Mouse (Mus musculus) limb, embryonic 15.5 days (tissue): ENCODE measurements around the gene Nfkbia. TPM values are rescaled to one million over a fixed set of nuclear protein-coding genes. Genes with fewer than 3 reads are reported as not detected.
A peak's percentile ranks its signal among the peaks of the same experiment; 100 is the strongest.

ENCODE experiments used
- ATAC-seq: fragments of 200-750 bp; cut with Nextera tagmentation; 2 replicates; pipeline ENCODE4 v1.8.0; 2017; ENCODE audit warnings: low read depth, moderate TSS enrichment; ENCODE audit not compliant: insufficient number of reproducible peaks, low FRiP score, low TSS enrichment
- H3K27ac ChIP-seq: fragments of 300-500 bp; sonication (generic); 2 replicates; pipeline ENCODE4 v1.5.1; 2015; ENCODE audit warnings: moderate library complexity, mild to moderate bottlenecking, inconsistent platforms
- H3K27me3 ChIP-seq: fragments of 300-500 bp; sonication (generic); 2 replicates; pipeline ENCODE4 v1.6.1; 2015; ENCODE audit warnings: inconsistent platforms
- H3K36me3 ChIP-seq: fragments of 300-500 bp; sonication (generic); 2 replicates; pipeline ENCODE4 v1.6.1; 2015; ENCODE audit warnings: inconsistent platforms
- H3K4me1 ChIP-seq: fragments of 300-500 bp; sonication (generic); 2 replicates; pipeline ENCODE4 v1.6.1; 2015; ENCODE audit warnings: inconsistent platforms
- H3K4me2 ChIP-seq: fragments of 300-500 bp; sonication (generic); 2 replicates; pipeline ENCODE4 v1.6.1; 2015; ENCODE audit warnings: mild to moderate bottlenecking, inconsistent platforms
- H3K4me3 ChIP-seq: fragments of 300-500 bp; sonication (generic); 2 replicates; pipeline ENCODE4 v1.5.1; 2015; ENCODE audit warnings: mild to moderate bottlenecking, inconsistent platforms
- H3K9ac ChIP-seq: fragments of 300-500 bp; sonication (generic); 2 replicates; pipeline ENCODE4 v1.6.1; 2015; ENCODE audit warnings: inconsistent platforms
- H3K9me3 ChIP-seq: fragments of 300-500 bp; sonication (generic); 2 replicates; pipeline ENCODE4 v1.6.1; 2016; ENCODE audit warnings: inconsistent platforms
- WGBS: fragments of 180-500 bp; shearing (Covaris S2); methylation state at CpG from one replicate; pipeline ENCODE4 v1.1.7; 2015; 5-methylcytosine and 5-hydroxymethylcytosine counted together
- polyA plus RNA-seq: library from polyadenylated mRNA; unstranded; fragments of >200 nt; fragmentation: Nextera tagmentation; extraction: Ambion mirVana; gene quantifications from 2 replicates; pipeline ENCODE4 v1.2.1, GENCODE M21; 2015

Nfkbia gene
- 139 and 155 TPM in 2 replicates for polyA plus RNA-seq

- whole genome bisulfite sequencing: under 1% methylated on average over 53 of the region's 58 CpGs
- no peaks in the 10 kb centered on the region for H3K9me3 ChIP-seq
- peak within 1 kb of the TSS; percentile 100 for H3K27ac ChIP-seq
- peak within 1 kb of the TSS; percentile 93 for H3K4me3 ChIP-seq
- peak within 1 kb of the TSS; percentile 75 for H3K4me2 ChIP-seq
- H3K36me3 ChIP-seq: peaks cover 40% of the 10 kb centered on the region
- no peaks in the 10 kb centered on the region for H3K27me3 ChIP-seq
- peak within 1 kb of the TSS; percentile 98 for H3K9ac ChIP-seq
- peaks cover 41% of the 10 kb centered on the region for H3K4me1 ChIP-seq
- peak; percentile 86 for ATAC-seq
Observed at GRCm38 (mm10) chr12:55492184-55492898, at the start of gene Nfkbia. Gene Nfkbia (minus strand): TSS chr12:55492647.

DNA sequence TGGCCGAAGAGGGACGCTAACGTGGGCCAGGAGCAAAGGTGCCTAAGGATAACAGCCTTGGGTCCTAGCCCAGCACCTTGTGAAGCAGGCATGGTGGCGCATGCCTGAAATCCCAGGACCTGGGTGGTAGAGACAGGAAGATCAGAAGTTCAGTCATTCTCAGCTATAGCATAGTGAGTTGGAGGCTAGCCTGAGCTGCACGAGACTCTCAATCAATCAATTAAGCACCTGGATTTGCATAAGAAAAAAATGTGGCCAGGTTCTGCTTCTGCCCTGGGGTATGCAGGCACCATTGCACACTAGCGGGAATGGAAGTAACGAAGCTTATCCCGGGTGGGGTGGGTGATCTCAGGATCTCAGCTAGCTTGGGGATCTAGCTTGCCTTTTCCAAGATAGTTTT is 46.7 kb upstream of the Nfkbia start:
- Histone ChIP-seq H3K4me2 (no peak overlapping the region), H3K9ac (no peak overlapping the region), H3K36me3 (no peaks in the 10 kb centered on the region), H3K4me3 (no peak overlapping the region), H3K4me1 (no peaks in the 10 kb centered on the region), H3K9me3 (no peaks in the 10 kb centered on the region), H3K27me3 (peaks cover 13% of the 10 kb centered on the region), H3K27ac (no peak overlapping the region)
- 44% methylated on average over 8 of the region's 8 CpGs for WGBS
- ATAC-seq: no peak

DNA sequence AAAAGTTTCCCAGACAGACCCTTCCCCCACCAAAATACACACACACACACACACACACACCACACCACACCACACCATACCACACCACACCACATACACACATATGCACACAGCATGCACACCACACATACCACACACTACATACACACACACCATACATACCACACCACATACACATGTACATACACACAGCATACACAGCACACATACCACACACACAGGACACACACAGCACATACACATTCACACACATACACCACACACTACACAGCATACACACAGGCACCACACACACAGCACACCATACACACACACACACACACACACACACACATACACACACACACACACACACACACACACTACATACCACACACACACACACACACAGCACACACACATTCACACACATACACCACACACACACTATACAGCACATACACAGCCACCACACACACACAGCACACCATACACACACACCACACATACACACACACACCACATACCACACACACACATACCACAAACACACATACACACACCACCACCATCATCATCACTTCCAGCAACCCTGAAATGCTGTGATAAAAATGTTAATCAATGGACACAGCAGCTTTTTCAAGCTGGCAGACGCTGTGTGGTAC is 46.0 kb upstream of the Nfkbia start:
- H3K4me1 ChIP-seq: no peaks in the 10 kb centered on the region
- H3K9me3 ChIP-seq: no peaks in the 10 kb centered on the region
- H3K4me2 ChIP-seq: no peak overlapping the region
- ATAC-seq: peak; percentile 80
- WGBS: 80% methylated on average over 1 of the region's 1 CpGs
- no peak overlapping the region for H3K27ac ChIP-seq
- no peak overlapping the region for H3K4me3 ChIP-seq
- no peak overlapping the region for H3K9ac ChIP-seq
- peaks cover 13% of the 10 kb centered on the region for H3K27me3 ChIP-seq
- no peaks in the 10 kb centered on the region for H3K36me3 ChIP-seq

DNA sequence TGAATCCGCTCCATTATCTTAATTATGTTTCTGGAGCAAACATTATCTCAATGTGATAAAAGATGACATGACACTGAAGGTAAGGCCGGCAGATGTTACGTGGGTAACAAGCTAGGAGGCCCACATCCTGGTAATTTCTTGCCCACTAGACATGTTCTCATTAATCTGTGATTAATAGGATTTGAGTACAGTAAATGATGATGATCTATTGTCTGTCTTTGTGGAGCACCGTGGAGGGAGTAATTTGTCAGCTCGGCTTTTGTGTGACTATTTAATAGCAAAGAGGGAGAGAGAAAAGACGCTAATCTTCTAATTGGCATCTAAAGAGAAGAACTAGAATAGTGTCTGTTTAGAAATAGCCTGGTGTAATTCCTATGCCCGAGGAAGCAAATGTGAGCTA is 45.3 kb upstream of the Nfkbia start:
- H3K9ac ChIP-seq: no peak overlapping the region
- H3K36me3 ChIP-seq: no peaks in the 10 kb centered on the region
- H3K9me3 ChIP-seq: no peaks in the 10 kb centered on the region
- H3K27ac ChIP-seq: no peak overlapping the region
- whole genome bisulfite sequencing: 57% methylated on average over 7 of the region's 7 CpGs
- no peak for ATAC-seq
- no peaks in the 10 kb centered on the region for H3K4me1 ChIP-seq
- no peak overlapping the region for H3K4me2 ChIP-seq
- no peak overlapping the region for H3K4me3 ChIP-seq
- peaks cover 13% of the 10 kb centered on the region for H3K27me3 ChIP-seq

GRCm38 (mm10) chr12:55536537-55537135 is 44.2 kb upstream of the Nfkbia start:
- ATAC-seq: no peak

DNA sequence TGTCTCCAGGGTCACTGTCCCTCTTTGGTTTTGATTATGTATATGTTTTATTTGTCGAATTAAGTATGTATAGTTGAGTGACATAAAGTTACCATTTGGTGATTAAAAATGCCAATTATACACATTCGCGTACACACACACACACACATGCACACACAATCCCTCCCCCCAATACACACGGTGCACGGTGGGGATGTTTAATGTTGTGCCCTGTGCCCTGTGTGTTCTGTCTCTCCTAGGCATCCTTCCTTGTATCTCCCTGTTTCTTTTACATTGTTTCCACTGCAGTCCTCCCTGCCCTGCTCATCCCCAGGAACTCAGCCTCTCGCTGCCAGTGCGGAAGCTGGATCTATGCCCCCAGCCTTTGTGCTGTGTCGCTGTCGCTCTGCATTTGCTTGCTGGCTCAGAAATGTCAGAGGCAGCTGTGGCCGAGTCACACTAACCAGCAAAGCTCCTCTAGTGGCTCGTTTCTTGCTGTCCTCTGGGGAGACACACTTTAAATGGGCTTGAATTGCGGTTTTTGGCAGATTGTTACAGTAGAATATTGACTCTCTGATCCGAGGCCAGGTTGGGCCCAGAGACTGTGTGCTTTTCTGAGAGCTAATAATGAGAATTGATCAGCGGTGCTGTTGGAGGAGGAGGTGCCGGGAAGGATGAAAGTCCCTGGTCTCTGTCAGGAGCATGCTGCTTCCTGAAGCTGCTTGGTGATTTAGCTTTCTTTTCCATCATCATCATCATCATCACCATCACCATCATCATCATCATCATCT is 34.7 kb upstream of the Nfkbia start:
- Histone ChIP-seq H3K27me3 (no peaks in the 10 kb centered on the region), H3K4me2 (no peak overlapping the region), H3K9ac (no peak overlapping the region), H3K4me3 (no peak overlapping the region), H3K9me3 (no peaks in the 10 kb centered on the region), H3K36me3 (no peaks in the 10 kb centered on the region), H3K27ac (no peak overlapping the region), H3K4me1 (no peaks in the 10 kb centered on the region)
- 61% methylated on average over 15 of the region's 15 CpGs for WGBS
- no peak for ATAC-seq

More at GRCm38 (mm10) chr12:55536537-55537135, 44.2 kb upstream of the Nfkbia start:
- Histone ChIP-seq H3K36me3 (no peaks in the 10 kb centered on the region), H3K9ac (no peak overlapping the region), H3K4me2 (no peak overlapping the region), H3K4me1 (no peaks in the 10 kb centered on the region), H3K27me3 (peaks cover 13% of the 10 kb centered on the region), H3K27ac (no peak overlapping the region), H3K9me3 (no peaks in the 10 kb centered on the region), H3K4me3 (no peak overlapping the region)
- WGBS: 6% methylated on average over 14 of the region's 14 CpGs

DNA sequence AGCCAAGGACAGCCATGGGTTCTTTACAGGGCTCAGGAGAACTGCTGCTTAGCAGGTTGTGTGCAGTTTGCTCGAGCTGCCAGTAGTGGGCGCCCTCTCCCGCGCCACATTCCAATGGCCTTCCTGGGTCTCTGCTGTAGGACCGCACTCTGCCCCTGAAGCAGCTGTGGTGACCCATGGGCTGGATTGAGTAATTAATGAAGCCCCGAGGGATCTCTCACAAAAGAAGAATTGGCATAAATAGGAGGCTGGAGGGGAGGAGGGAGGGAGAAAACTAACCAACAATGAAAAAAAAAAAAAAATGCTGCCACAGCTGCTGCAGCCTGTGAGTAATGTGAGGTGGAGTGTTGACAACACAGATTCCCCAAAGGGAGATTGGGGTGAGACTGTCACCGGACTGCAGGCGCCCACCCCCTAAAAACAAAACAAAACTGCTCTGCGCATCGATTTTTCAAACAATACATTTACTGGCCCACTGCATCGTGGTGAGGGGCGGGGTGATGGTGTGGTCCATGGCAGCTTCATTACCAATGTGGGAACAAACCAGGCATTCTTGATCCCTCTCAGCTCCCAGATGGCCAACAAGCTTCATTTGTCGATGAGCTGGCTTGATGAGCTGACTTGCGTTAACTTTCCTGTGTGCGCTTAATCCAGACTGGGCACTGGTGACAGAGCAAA is 25.8 kb upstream of the Nfkbia start:
- no peak for ATAC-seq
- Histone ChIP-seq H3K4me3 (no peak overlapping the region), H3K4me1 (no peaks in the 10 kb centered on the region), H3K9ac (no peak overlapping the region), H3K4me2 (no peak overlapping the region), H3K36me3 (no peaks in the 10 kb centered on the region), H3K27me3 (no peaks in the 10 kb centered on the region), H3K27ac (no peak overlapping the region), H3K9me3 (no peaks in the 10 kb centered on the region)
- WGBS: 53% methylated on average over 15 of the region's 15 CpGs

- Histone ChIP-seq H3K9me3 (no peaks in the 10 kb centered on the region), H3K4me3 (no peak overlapping the region), H3K9ac (no peak overlapping the region), H3K4me1 (0 out of 2 replicates have a peak, but pooled peaks cover 2% of the 10 kb centered on the region), H3K27ac (no peak overlapping the region), H3K4me2 (no peak overlapping the region), H3K36me3 (no peaks in the 10 kb centered on the region), H3K27me3 (0 out of 2 replicates have a peak, but pooled peaks cover 3% of the 10 kb centered on the region)
- 91% methylated on average over 5 of the region's 5 CpGs for WGBS
- no peak for ATAC-seq
Observed at GRCm38 (mm10) chr12:55508817-55509216, 16.4 kb upstream of the Nfkbia start.

DNA sequence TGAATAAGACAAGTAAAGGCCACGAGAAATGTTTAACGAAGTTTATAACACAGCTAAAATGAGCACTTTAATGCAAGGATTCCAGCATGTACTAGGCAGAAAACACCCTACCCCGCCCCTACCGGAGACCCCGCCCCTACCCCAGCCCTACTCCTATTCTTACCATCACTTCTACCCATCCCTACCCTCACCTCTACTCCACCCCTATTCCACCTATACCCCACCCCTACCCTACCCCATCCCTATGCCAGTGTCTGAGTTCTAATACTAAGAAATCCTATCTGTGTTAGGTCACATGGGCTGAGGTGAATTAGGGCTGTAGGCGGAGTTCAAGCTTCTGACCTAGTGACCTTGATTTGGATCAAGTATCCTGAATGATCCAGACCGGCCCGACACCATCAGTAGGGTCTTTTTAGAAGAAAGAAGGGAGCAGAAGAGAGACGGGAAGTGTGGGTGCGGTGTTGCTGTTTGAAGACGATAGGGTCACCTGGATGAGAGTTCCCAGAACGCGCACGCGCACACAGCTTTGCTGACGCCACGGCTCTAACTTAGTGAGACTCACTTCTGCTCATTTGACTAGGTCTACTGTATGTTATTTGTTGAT is 15.0 kb upstream of the Nfkbia start:
- WGBS: 89% methylated on average over 17 of the region's 17 CpGs
- 0 out of 2 replicates have a peak, but pooled peaks cover 3% of the 10 kb centered on the region for H3K27me3 ChIP-seq
- H3K27ac ChIP-seq: no peak overlapping the region
- H3K9ac ChIP-seq: no peak overlapping the region
- H3K4me2 ChIP-seq: no peak overlapping the region
- 0 out of 2 replicates have a peak, but pooled peaks cover 2% of the 10 kb centered on the region for H3K4me1 ChIP-seq
- H3K4me3 ChIP-seq: no peak overlapping the region
- no peaks in the 10 kb centered on the region for H3K36me3 ChIP-seq
- no peak for ATAC-seq
- no peaks in the 10 kb centered on the region for H3K9me3 ChIP-seq

DNA sequence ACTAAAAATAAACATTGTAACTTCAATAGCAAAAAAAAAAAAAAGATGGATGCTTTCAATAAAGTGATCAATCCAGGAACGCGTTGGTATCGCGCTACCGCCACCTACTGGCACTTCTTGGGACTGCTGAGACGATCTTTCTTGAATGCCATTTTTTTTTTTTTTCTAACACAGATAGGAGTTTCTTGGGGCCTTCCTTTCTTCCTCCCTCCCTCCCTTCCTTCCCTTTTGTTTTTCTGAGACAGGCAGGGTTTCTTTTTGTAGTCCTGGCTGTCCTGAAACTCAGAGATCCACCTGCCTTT is 13.5 kb upstream of the Nfkbia start:
- 0 out of 2 replicates have a peak, but pooled peaks cover 2% of the 10 kb centered on the region for H3K4me1 ChIP-seq
- no peak overlapping the region for H3K9ac ChIP-seq
- no peak overlapping the region for H3K27ac ChIP-seq
- ATAC-seq: no peak
- H3K4me3 ChIP-seq: no peak overlapping the region
- no peaks in the 10 kb centered on the region for H3K9me3 ChIP-seq
- H3K27me3 ChIP-seq: 0 out of 2 replicates have a peak, but pooled peaks cover 3% of the 10 kb centered on the region
- under 1% methylated on average over 6 of the region's 6 CpGs for WGBS
- no peaks in the 10 kb centered on the region for H3K36me3 ChIP-seq
- no peak overlapping the region for H3K4me2 ChIP-seq
